Mouse (Mus musculus): ENCODE measurements around the gene Zfand3.

GRCm38 (mm10) chr17:30195591-30196183 is 191.2 kb downstream of the Zfand3 start:
- TF ChIP-seq CTCF (IDR thresholded peaks at IDR 0.05; ENCODE audit: borderline replicate concordance, insufficient read depth, low read length) (no peak), POLR2A (IDR thresholded peaks at IDR 0.05; ENCODE audit: low read depth, low read length) (no peak)
